Mouse (Mus musculus): Measurements from ENCODE around the gene Clnk.

GRCm38 (mm10) chr5:38707364-38708075 is 169.1 kb downstream of the Clnk start:
- TF ChIP-seq CTCF (IDR thresholded peaks at IDR 0.05; ENCODE audit: insufficient read depth, low read length) (no peak), POLR2A (IDR thresholded peaks at IDR 0.05; ENCODE audit: borderline replicate concordance, extremely low read depth, low read depth, low read length) (no peak)
